Mouse (Mus musculus) olfactory bulb, adult 2 months (tissue): ENCODE results near the gene Tsga10ip.

Experiments
- CTCF ChIP-seq: fragments of 200-500 bp; IDR thresholded peaks from 2 replicates; pipeline ENCODE4 v1.5.1; 2012; ENCODE audit warnings: low read depth, mild to moderate bottlenecking, low read length, moderate library complexity; ENCODE audit not compliant: insufficient read depth
- POLR2A ChIP-seq: fragments of 200-500 bp; IDR thresholded peaks from 2 replicates; pipeline ENCODE4 v1.6.1; 2012; ENCODE audit warnings: mild to moderate bottlenecking, low read depth, low read length, moderate library complexity; ENCODE audit not compliant: insufficient read depth

DNA sequence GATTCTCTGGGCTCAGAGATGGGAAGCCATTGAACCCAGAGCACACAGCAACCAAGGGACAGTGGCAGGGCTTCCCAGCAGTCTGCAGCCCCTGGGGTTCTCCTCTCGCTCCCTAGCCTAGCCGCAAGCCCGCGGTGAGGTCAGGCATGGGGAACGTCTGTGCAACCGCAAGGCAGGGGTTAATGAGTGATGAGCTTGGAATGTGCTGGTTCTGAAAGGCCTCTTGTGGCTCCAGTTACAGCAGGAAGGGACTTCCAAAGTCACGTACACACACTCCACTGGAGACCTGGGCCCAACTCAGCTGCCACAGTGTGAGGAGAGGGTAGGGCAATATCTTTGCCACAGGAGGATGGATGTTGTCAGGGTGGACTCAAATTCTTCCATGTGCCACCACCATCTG, 42.6 kb upstream of the Tsga10ip start:
- TF ChIP-seq CTCF (no peak), POLR2A (no peak)
